Mouse (Mus musculus) frontal cortex, postnatal 25 days (tissue): Measurements from ENCODE around the gene Znhit2.

Source experiments
- DNase-seq, 2 experiments: peaks; one replicate each; pipeline ENCODE4 v3.0.0; 2022; ENCODE audit warnings: low spot score in 2 of 2

Gene Znhit2

DNA sequence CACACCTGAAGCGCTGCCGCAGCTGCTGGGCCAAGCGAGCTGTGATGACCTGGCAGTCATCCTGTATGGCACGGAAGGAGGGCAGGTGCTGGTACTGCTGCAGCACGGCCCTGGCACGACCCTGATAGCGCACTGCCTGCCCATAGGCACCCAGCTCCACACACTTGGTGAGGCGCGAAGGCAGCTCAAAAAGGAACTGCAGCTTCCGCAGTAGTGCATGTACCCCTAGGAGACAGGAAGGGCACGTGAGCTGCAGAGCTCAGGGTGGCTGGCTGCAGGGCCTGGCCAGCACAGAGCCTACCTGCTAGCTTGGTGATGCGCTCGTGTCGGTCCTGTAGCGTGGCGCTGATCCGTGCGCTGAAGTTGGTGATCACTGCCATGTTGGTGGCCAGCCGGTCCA, 10.3 kb downstream of the Znhit2 start:
- no peak for DNase-seq

DNA sequence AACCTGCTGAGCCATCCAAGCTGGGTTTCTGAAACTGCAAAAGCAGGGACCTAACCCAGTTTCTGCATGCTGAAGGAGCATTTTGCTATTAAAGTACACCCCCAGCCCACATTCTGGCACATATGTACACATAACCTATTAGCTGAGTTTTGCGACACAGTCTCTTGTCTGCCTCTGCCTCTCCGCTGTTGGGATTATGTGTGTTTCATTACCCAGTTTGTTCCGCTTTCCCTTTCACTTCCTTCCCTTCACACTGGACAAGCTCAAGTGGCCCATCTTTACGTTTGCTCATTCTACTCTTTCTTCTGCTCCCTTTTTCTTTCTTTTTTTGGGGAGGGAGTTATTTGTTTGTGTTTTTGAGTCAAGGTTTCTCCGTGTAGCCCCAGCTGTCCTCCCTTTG, 12.9 kb downstream of the Znhit2 start:
- DNase-seq = no peak

DNA sequence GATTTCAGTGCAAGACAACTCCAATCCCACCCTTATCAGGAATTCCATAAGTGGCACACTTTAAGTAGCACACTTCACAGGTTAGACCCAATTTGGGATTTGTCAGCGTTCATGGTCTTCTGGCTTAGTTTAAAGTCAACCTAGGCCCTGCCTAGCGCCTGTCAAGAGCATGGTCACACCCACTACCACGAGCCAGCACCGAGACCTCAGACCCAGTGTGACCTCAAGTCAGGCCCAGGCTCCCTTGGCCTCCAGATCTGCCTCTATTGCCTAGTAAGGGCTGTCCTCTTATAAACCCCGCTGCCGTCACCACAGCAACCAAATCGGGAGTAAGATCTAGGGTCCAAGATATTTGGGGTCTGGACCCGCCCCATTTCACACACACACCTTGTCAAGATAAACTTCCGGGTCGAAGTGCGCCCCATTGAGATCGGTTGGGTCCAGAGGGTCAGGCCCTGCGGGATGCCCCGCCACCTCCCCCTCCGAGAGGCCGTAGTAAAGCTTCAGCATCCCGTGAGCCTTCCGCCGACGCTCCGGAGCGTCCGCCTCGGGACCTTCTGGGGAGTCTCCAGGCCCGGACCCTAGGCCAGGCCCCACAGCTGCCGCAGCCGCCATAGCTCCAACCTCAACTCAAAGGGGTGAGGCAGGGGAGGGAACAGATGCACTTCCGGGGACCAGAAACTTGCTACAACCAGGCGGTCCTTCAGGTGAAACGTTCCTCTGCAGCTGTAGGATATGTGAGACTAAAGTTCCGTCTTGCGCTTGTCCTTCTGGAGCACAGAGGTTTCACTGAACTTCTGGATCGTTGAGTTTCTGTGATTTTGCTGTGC, 15.8 kb downstream of the Znhit2 start, which contains the start of gene Vps51:
Gene Vps51, minus strand, starts transcription at position 668 of the 830 bp plus-strand sequence.
- DNase-seq = peak; percentile 73 to 85

DNA sequence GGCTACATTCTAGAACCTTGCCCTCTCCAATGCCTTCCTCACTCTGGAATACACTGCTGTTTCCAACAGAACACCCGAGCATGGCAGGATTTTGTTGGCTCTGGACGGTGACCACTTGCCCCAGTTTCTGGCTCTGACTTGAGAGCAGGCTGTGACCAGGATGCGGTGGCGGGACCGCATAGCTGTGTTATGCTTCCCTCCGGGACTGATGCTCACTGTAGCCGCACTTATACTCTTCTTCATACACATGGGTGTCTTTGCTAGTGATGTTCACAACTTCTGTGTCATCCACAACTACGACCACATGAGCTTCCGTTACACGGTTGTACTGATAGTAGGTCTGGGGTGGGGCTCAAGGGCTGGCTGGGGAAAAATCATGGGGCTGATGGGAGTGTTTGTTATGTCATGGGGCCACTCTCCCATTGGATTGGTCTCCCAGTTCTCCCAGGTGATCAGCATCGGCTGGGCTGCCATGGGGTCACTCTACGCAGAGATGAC, 19.0 kb downstream of the Znhit2 start, which contains the start of gene Tmem262:
Gene Tmem262, plus strand, starts transcription at position 51 of the 498 bp plus-strand sequence.
- no peak for DNase-seq

DNA sequence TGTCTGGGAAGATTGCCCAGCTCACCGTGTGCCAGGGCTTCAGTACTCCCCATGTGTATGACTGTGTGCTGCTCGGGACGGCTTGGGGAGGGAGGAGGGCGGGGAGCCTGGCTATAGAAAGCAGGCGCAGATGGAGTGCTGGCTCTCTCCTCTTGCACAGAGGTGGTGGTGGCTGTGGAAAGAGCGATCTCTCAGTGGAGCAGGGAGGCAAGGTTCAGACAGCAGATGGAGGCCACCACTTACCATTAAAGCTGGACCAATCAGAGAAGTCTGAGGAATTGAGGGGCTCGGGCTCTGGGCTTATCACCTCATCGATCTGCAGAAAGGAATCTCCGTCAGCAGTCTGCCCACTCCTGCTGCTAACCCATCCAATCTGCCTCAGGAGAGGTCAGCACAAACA, 21.2 kb downstream of the Znhit2 start, which contains the start of gene Gm28374:
Gene Gm28374, minus strand, starts transcription at position 101 of the 400 bp plus-strand sequence.
- no peak for DNase-seq

DNA sequence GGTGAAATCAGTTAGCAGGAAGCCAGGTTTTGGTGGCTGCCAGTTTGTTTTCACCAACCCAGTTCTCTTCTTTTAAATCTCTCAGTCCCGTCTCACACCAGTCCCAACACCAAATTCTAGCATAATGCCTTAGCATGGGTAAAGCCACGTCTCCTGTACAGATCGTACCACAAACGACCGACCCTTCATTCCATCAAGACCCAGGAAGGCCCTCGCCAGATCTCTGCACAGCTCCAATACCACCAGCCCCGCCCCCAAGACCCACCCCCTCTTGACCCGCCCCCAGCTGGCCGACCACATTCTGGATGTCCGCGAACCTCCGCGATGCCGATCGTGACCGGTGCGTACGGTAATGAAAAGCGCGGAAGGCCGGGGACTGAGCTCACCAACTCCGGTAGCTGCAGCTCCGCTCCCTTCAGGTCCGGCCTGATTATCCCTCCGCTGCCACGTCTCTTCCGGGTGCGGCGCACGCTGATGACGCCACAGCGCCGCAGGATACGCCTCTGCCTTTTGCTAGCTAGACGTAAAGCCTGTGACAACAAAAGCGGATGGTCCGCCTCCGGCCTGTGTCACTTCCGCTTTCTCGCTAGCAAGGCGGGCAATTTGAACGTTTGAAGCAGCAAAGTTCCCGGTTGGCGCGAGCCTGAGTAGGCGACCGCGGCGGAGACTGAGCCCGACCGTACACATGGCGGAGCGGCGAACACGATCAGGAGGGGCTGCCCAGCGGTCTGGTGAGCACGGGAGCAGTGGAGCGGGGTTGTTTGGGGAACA, 23.7 kb downstream of the Znhit2 start, which contains the start of the genes Zfpl1 and Cdca5:
Gene Zfpl1, minus strand, starts transcription at position 479 of the 771 bp plus-strand sequence.
Gene Cdca5, plus strand, starts transcription at position 506 of the 771 bp plus-strand sequence.
- peak; percentile 92 to 93 for DNase-seq

DNA sequence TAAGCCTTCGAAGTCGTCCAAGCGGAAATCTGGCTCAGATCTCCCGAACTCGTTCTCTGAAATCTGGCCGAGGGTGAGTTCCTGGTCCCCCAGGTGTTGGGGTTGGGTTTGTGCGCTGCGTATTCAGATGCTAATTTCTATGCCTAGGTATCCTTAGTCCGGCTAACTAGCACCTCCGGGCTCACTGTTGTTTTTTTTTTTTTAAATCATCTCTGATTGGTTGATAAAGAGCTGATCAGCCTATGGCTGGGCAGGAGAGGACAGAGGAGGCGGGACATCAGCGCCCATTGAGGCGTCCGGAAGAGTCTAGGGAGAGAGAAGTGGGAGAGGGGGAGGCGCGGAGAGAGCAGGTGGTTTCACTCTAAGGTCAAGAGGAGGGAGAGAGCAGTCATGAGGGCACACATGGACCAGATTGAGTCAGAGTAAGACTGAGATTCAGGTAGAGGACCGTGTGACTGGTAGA, 24.5 kb downstream of the Znhit2 start:
- DNase-seq = no peak

DNA sequence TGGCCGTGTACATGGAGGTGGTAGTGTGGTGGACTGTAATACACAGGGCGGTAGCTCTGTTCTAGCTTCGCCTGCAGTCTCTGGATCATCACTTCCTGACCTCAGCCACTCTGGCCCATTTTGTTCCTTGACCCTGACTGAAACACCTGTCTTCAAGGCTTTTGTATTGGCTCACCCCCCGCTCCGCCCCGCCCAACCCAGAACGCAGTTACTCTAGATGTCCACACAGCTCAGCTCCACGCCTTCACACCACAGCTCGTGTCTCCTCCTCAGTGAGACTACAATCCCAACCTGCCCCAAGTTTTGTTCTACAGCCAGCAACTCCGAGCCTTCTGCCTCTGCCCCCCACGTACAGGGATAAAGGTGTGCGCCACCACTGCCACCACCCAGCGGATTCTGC, 27.8 kb downstream of the Znhit2 start:
- DNase-seq = no peak

DNA sequence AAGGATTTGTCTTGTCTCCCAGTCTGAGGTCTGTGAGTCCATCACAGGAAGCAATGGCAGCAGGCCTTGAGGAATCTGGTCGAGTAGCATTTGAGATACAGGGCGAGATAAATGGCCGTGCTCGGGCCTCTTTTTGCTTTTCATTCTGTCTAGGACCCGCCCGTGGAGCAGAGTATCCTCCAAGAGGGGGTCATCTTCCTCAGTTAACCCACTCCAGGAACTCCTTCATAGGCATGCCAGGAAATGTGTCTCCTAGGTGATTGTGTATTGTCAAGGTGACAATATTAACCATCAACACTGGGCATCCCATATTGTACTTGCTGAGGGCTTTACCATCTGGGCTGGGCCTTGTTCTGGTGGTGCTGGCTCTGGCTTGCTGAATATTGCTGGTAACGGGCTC, 33.1 kb downstream of the Znhit2 start, which contains the start of gene AC131692.1:
Gene AC131692.1, plus strand, starts transcription at position 301 of the 400 bp plus-strand sequence.
- no peak for DNase-seq

DNA sequence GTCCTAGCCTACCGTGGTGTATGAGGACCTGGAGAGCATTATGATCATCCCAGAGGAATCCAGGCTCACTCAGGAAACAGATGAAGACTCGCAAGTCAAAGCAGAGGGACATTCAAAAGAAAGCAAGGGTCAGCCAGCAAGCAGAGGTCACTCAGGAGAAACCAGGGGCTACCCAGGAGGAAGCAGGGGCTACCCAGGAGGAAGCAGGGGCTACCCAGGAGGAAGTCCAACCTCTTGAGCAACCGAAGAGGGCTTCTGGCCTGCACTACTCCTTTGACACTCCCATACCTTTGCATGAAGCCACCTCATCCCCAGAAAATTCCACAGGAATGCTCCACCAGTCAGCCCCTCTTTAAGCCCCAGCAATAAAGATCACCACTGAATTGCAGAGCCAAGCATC, 36.9 kb downstream of the Znhit2 start:
- DNase-seq = no peak

DNA sequence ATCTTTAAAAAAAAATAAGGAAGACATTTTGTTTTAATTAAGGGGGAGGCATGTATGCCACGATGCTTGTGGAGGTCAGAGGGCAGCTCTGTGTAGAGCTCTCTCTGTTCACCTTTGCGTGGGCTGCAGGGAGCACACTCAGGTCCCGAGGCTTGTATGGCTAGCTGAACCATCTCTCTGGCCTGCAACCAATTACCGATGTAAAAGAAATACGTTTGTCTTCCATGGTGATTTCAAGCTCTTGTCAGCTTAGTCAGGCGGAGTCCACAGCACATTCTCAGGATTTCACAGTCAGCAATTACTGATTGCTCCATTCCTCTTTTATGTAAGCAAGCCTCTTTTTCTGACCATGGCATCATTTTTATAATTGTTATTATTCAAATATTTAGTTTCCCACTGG, 40.2 kb downstream of the Znhit2 start:
- no peak for DNase-seq

DNA sequence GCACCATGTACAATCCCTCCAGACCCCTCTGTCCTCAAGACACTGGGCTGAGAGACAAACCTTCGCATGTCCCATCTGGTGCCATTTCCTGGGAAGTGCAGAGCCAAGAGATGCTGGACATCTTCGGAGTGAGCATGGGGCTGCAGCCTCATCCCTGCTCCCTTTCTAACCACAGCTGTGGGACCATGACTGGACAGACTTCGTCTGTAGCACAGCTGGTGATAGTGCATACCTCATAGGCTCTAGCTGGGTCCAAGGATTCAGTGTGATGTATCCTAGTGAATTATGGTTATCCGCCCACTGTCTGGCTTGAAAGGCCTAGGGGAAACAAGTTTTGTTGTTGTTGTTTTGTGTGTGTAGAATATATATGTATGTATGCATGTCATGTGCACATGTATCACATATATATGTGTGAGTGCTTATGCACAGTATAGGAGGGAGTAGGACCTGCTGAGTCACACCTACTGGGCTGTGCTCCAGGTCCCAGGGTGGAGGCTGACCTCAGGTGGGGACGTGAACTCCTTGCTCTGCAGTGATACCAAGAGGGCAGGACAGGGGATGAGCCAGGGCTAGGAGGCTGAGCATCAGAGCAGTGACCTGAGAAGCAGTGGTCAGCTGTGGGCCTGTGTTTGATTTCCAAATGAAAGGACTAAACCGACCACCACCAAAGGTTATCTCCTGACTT, 41.3 kb downstream of the Znhit2 start:
- no peak for DNase-seq

DNA sequence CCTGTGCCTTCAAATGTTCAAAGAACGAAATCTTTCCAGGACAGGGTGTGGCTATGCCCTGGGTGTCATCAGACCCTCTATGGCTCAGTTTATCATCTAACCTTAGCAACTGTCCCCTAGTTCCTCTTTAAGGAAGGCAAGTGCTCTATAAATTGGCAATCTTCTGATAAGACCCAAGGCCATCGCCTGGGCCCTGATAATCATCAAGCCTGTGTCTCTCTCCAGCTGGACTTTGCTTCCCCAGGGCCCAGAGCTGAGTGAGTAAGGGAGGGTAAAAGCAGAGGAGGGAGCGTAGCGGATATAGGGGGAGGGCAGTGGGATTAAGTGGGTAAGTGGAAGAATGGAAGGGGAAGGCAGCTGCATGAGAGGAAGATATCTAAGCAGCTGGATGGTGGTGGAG, 43.5 kb downstream of the Znhit2 start:
- no peak for DNase-seq

DNA sequence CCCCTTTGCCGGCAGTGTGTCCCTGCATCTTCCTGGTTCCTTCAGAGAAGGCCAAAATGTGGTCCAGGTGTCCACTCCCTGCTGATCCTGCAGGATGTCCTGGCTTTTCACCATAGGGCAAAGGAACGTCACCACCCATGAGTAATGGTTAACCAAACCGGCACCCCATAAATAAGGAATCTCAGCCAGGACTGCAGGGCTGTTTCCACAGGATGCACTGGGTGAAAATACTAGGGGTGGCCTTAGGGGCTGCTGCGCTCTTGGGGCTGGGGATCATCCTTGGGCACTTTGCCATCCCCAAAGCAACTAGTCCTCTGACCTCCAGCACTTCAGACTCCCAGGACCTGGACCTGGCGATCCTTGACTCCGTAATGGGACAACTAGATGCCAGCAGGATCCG, 44.6 kb downstream of the Znhit2 start, which contains the start of gene Naaladl1:
Gene Naaladl1, plus strand, starts transcription at position 197 of the 400 bp plus-strand sequence.
- DNase-seq = no peak
